Comparison of ENCODE assay signal across 10 mouse cellular contexts in the genomic region with DNA sequence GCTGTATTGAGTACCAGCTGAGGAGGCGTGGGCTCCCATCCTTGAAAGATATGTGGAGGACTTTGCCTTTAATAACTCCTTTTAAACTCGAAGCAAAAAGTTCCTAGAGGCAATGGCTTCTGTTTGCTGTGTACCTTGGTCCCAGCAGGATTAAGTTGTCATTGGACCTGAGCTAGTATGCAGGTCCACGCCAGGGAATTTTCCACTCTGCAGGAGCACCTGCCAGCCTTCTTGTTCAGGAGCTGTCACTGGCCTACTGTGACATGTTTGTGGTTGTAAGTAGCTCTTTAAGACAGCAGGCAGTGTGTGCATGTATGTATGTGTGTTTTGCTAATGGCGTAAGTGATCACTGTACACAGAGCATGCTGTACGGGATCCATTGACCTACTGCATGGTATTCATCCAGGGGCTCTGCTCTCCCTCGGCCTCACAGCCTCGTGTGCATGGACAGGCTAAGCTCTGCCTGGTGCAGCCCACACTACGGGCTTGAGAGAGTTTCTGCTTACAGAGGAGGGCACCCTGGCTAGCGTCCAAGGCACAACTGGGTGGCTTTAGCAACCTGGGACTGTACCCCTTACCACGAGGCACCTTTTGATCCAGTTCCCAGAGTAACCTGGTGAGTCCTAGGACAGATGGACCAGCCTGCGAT.
A peak's percentile ranks its signal among the peaks of the same experiment; 100 is the strongest.
DNase-seq lines count a peak whose midpoint lies in the region; ATAC-seq lines count a peak whose summit lies in the region.
"Had no signal": no experiment of that assay in that cellular context is flagged by ENCODE, and none has a peak within 500 bp of the region (broad histone marks: within the 10 kb centered on the region; RNA-seq: fewer than 3 reads in every experiment).

No protein-coding gene starts in this region.

- H3K4me3 ChIP-seq in kidney, embryonic 15.5 days (replicated peaks), result no peak overlapping the region
- no peak overlapping the region for H3K4me3 ChIP-seq in embryonic facial prominence, embryonic 14.5 days (ENCODE audit: low read depth, low read length)
- H3K4me3 ChIP-seq in liver, embryonic 15.5 days (replicated peaks), result no peak overlapping the region

- DNase-seq in kidney, postnatal 36 days, result peak; percentile 72
- DNase-seq in cerebellum, adult 18-20 months, result peak; percentile 73 to 79
- no peak for DNase-seq in embryonic facial prominence, embryonic 14.5 days (ENCODE audit: low spot score)
- DNase-seq in testis, postnatal 14 days (ENCODE audit: low spot score), result no peak
- DNase-seq: adrenal gland, postnatal 10 days; embryo, embryonic 11 days had no signal

- ATAC-seq in kidney, embryonic 15.5 days (replicated peaks; ENCODE audit: low FRiP score), result no peak
- peak; percentile 41 for ATAC-seq in embryonic facial prominence, embryonic 14.5 days (ENCODE audit: low read depth)
- ATAC-seq in liver, embryonic 15.5 days (ENCODE audit: insufficient read depth), result no peak
- no peak for ATAC-seq in megakaryocyte-erythroid progenitor cell, adult 5-6 weeks (replicated peaks; ENCODE audit: low FRiP score, low TSS enrichment, poor library complexity, severe bottlenecking)

- H3K36me3 ChIP-seq in kidney, embryonic 15.5 days, result 0 out of 2 replicates have a peak, but pooled peaks cover 8% of the 10 kb centered on the region
- H3K36me3 ChIP-seq in embryonic facial prominence, embryonic 14.5 days (ENCODE audit: control insufficient read depth, insufficient read depth, low read length), result no peaks in the 10 kb centered on the region
- H3K36me3 ChIP-seq in liver, embryonic 15.5 days (replicated peaks), result no peaks in the 10 kb centered on the region

- no peak overlapping the region for H3K4me2 ChIP-seq in kidney, embryonic 15.5 days
- no peak overlapping the region for H3K4me2 ChIP-seq in embryonic facial prominence, embryonic 14.5 days (ENCODE audit: low read depth, low read length)
- H3K4me2 ChIP-seq in liver, embryonic 15.5 days, result no peak overlapping the region

- WGBS in kidney, embryonic 15.5 days, result 67% methylated on average over 11 of the region's 11 CpGs
- 68% methylated on average over 11 of the region's 11 CpGs for WGBS in embryonic facial prominence, embryonic 14.5 days
- WGBS in liver, embryonic 15.5 days (ENCODE audit: insufficient replicate concordance), result 74% methylated on average over 11 of the region's 11 CpGs

- H3K9ac ChIP-seq in kidney, embryonic 15.5 days, result no peak overlapping the region
- no peak overlapping the region for H3K9ac ChIP-seq in embryonic facial prominence, embryonic 14.5 days (ENCODE audit: low read depth, low read length)
- H3K9ac ChIP-seq in liver, embryonic 15.5 days, result no peak overlapping the region

- H3K27me3 ChIP-seq in kidney, embryonic 15.5 days, result no peaks in the 10 kb centered on the region
- H3K27me3 ChIP-seq in embryonic facial prominence, embryonic 14.5 days (replicated peaks; ENCODE audit: control insufficient read depth, insufficient read depth, low read length), result no peaks in the 10 kb centered on the region
- H3K27me3 ChIP-seq in liver, embryonic 15.5 days, result no peaks in the 10 kb centered on the region

- H3K9me3 ChIP-seq in kidney, embryonic 15.5 days (replicated peaks), result no peaks in the 10 kb centered on the region
- H3K9me3 ChIP-seq in embryonic facial prominence, embryonic 14.5 days (ENCODE audit: control insufficient read depth, low read length), result no peaks in the 10 kb centered on the region
- no peaks in the 10 kb centered on the region for H3K9me3 ChIP-seq in liver, embryonic 15.5 days (replicated peaks)

- peaks cover 43% of the 10 kb centered on the region for H3K4me1 ChIP-seq in kidney, embryonic 15.5 days
- H3K4me1 ChIP-seq in embryonic facial prominence, embryonic 14.5 days (ENCODE audit: control insufficient read depth, insufficient read depth, low read length), result peaks cover 25% of the 10 kb centered on the region
- H3K4me1 ChIP-seq in liver, embryonic 15.5 days (replicated peaks), result peaks cover 89% of the 10 kb centered on the region

- H3K27ac ChIP-seq in kidney, embryonic 15.5 days, result no peak overlapping the region
- H3K27ac ChIP-seq in embryonic facial prominence, embryonic 14.5 days (replicated peaks; ENCODE audit: low read depth, low read length), result no peak overlapping the region
- H3K27ac ChIP-seq in liver, embryonic 15.5 days (replicated peaks), result peak overlapping the region; percentile 38; the same call in 1 of the 2 replicates
- H3K27ac ChIP-seq: macrophage had no signal

Comparison
In these comparisons a context has a peak if more than half of its experiments do, and no peak if none do; other contexts are left out.
1. DNase-seq: peak in kidney, postnatal 36 days (2 of 2) and cerebellum, adult 18-20 months (2 of 2); none in embryonic facial prominence, embryonic 14.5 days (single experiment) and testis, postnatal 14 days (single experiment).